Mouse (Mus musculus) right cerebral cortex, postnatal 14 days (tissue): ENCODE data around the gene Ntan1.
A peak's percentile ranks its signal among the peaks of the same experiment; 100 is the strongest.

Experiments
- DNase-seq: peaks from one replicate; pipeline ENCODE4 v3.0.0; 2022

Gene Ntan1

GRCm38 (mm10) chr16:13834382-13834781, 15.7 kb downstream of the Ntan1 start:
- no peak for DNase-seq

GRCm38 (mm10) chr16:13840056-13840455, 21.4 kb downstream of the Ntan1 start:
- DNase-seq = no peak

- no peak for DNase-seq
Observed at GRCm38 (mm10) chr16:13840956-13841355, 22.3 kb downstream of the Ntan1 start.

DNA sequence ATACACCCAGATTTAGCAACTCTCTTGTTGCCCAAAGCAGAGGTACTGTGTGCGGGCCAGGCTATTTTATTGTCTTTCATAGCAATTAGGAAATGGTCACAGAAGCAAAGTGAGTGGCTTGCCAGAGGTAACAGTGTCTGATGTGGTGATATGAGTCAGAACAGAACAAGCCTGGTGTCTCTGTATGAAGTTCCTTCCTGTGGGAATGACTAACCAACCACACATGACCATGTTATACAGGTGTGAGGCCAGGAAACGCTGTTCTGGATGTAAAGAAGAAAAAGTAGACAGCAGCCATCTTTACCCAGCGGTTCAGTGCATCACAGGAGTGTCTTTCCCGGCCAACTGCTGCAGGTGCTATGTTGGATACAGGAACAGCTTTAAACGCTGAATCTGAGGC, 26.4 kb downstream of the Ntan1 start:
- no peak for DNase-seq

- no peak for DNase-seq
Observed at GRCm38 (mm10) chr16:13846675-13847074, 28.0 kb downstream of the Ntan1 start.

DNA sequence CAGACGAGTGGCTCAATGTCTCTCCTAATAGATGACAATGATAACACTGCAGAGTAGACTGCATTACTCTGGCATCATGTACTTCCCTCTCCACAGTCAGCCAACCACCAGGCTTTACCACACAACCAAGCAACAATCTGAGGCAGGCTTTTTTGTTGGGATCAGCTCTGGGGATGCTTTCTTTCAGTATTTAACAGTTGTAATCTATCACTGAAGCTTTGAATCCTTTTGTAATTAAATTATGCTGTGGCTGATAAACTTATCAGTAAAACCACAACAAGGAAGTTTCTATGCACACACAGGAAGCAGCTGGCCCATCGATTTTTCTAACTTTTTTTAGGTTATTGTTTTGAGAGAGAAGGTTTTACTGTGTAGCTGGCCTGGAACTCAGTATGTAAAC, 29.7 kb downstream of the Ntan1 start:
- no peak for DNase-seq

GRCm38 (mm10) chr16:13851446-13851845, 32.8 kb downstream of the Ntan1 start:
- no peak for DNase-seq

GRCm38 (mm10) chr16:13853886-13854285, 35.2 kb downstream of the Ntan1 start:
- no peak for DNase-seq

- no peak for DNase-seq
Observed at GRCm38 (mm10) chr16:13866076-13866475, 47.4 kb downstream of the Ntan1 start.

DNA sequence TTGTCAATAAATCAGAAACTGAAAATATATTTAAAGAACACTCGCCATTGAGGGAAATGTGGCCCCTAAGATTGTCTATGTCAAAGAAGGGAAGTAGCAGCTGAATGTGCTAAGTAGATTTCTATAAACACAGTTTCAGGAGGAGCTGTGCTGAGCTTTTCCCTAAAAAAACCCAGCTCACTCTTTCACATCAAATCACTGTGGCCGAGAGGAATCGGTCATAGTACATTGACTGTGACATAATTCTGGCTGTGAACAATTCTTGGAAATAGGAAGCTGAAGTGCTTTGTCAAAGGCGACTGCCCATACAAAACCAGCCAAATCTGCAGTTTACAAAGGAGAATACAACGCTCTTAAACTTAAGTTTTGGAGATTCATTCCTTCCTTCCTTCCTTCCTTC, 48.0 kb downstream of the Ntan1 start:
- no peak for DNase-seq

- peak; percentile 32 for DNase-seq
Observed at GRCm38 (mm10) chr16:13867406-13867805, 48.8 kb downstream of the Ntan1 start.

GRCm38 (mm10) chr16:13867910-13868514, 49.4 kb downstream of the Ntan1 start:
- no peak for DNase-seq

- no peak for DNase-seq
Observed at GRCm38 (mm10) chr16:13875483-13875882, 56.8 kb downstream of the Ntan1 start.

DNA sequence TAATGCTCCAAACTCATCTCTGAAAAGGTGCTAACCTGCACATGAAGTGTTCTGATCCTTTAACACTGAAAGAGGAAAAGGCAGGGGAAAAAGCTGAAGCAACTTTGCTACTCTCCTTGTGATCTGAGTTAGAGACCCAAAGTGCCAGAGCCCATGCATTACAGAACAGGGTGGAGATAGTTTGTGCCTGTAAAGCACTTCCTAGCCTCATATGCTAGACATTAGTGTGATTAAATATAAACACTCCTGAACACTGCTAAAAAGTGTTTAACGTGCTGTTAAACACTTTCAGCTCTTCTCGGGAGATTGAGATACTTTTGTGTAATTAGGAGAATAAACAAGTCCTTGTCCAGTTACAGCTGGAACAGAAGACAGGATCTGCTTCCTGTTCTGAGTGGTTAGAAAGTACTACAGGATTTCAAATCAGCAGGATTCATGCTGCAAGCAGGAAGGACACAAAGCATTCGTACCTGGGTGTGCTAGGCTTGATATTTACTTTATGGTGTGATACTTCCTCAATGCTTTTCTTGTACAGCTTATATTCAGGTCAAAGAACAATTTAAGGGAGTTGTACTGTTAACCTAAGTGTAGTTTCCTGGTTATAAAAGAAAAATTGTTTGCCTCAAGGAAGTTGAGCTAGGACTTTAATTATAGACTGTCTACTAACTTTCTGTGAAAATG, 64.6 kb downstream of the Ntan1 start:
- no peak for DNase-seq
